Mouse (Mus musculus) CH12.LX (cell line): ENCODE measurements at regions not wholly inside any gene's neighbourhood (a gene's known extent, or its start where the extent isn't known, plus 50 kb on each side); places are given as distances from the start of the nearest gene placed in this dataset.

Experiments used
- DNase-seq: peaks from one replicate; pipeline ENCODE4 v3.0.0-alpha.2; 2013; ENCODE audit errors: extremely low read depth
- H3K27ac ChIP-seq: 2 replicates; pipeline ENCODE4 v1.5.1; 2012; ENCODE audit warnings: low read depth, mild to moderate bottlenecking, control low read depth, moderate library complexity; ENCODE audit not compliant: insufficient read depth
- H3K27me3 ChIP-seq: replicated peaks from 2 replicates; pipeline ENCODE3; 2012; ENCODE audit warnings: inconsistent platforms
- H3K36me3 ChIP-seq, 2 experiments: replicated peaks in 1 of 2; 2 replicates each; pipeline versions ENCODE3 to v1.6.1; 2012; ENCODE audit warnings: inconsistent platforms in 1 of 2, low read length in 1 of 2, mild to moderate bottlenecking in 1 of 2, mixed read lengths in 1 of 2, moderate library complexity in 1 of 2; ENCODE audit not compliant: control insufficient read depth in 1 of 2, insufficient read depth in 1 of 2
- H3K4me1 ChIP-seq, 2 experiments: 2 replicates each; pipeline ENCODE4 v1.6.1; 2012; ENCODE audit warnings: inconsistent platforms in 1 of 2, moderate library complexity in 1 of 2; ENCODE audit not compliant: insufficient read depth in 2 of 2, control insufficient read depth in 1 of 2
- H3K4me2 ChIP-seq: 2 replicates; pipeline ENCODE4 v1.6.1; 2012; ENCODE audit warnings: low read depth, mild to moderate bottlenecking, control low read depth; ENCODE audit not compliant: poor library complexity, insufficient read depth, severe bottlenecking
- H3K4me3 ChIP-seq, 3 experiments: fragments of 150-350 bp in 1 of 3; sonication (generic) in 1 of 3; replicated peaks in 1 of 3; 2 replicates each; pipeline versions ENCODE3 to v1.5.1; 2011 to 2012; ENCODE audit warnings: low read depth in 2 of 3, low read length in 2 of 3, mild to moderate bottlenecking in 2 of 3, moderate library complexity in 2 of 3, control low read depth in 1 of 3, improper control_type of control experiment in 1 of 3, inconsistent platforms in 1 of 3, mixed read lengths in 1 of 3; ENCODE audit not compliant: poor library complexity in 1 of 3
- H3K79me2 ChIP-seq: replicated peaks from 2 replicates; pipeline ENCODE4 v1.6.1; 2012; ENCODE audit warnings: mild to moderate bottlenecking, moderate library complexity; ENCODE audit not compliant: control insufficient read depth, poor library complexity, insufficient read depth, severe bottlenecking; ENCODE audit errors: extremely low read depth
- H3K9ac ChIP-seq: 2 replicates; pipeline ENCODE4 v1.6.1; 2012; ENCODE audit warnings: low read depth, mild to moderate bottlenecking, control low read depth, moderate library complexity; ENCODE audit not compliant: insufficient read depth
- H3K9me3 ChIP-seq: replicated peaks from 2 replicates; pipeline ENCODE3; 2012; ENCODE audit warnings: low read length, inconsistent platforms, mixed read lengths
- BHLHE40 ChIP-seq: IDR thresholded peaks from 2 replicates; pipeline ENCODE4 v1.6.1; 2011; ENCODE audit warnings: mild to moderate bottlenecking, low read depth, low read length, improper control_type of control experiment
- ELF1 ChIP-seq: IDR thresholded peaks from 2 replicates; pipeline ENCODE4 v1.6.1; 2014; ENCODE audit warnings: low read depth, mild to moderate bottlenecking, inconsistent platforms, low read length, improper control_type of control experiment
- EP300 ChIP-seq: IDR thresholded peaks from 2 replicates; pipeline ENCODE4 v1.6.1; 2011; ENCODE audit warnings: low read length, improper control_type of control experiment
- HCFC1 ChIP-seq: IDR thresholded peaks from 2 replicates; pipeline ENCODE4 v1.6.1; 2012; ENCODE audit warnings: low read depth, mild to moderate bottlenecking, inconsistent platforms, low read length, improper control_type of control experiment
- IRF4 ChIP-seq: IDR thresholded peaks from 2 replicates; pipeline ENCODE4 v1.6.1; 2014; ENCODE audit warnings: low read depth, mild to moderate bottlenecking, inconsistent platforms, low read length, improper control_type of control experiment
- JUN ChIP-seq: IDR thresholded peaks from 2 replicates; pipeline ENCODE4 v1.6.1; 2011; ENCODE audit warnings: low read depth, mild to moderate bottlenecking, low read length, improper control_type of control experiment, moderate library complexity; ENCODE audit not compliant: insufficient read depth
- KAT2A ChIP-seq: IDR thresholded peaks from 2 replicates; pipeline ENCODE4 v1.6.1; 2012; ENCODE audit warnings: low read length, improper control_type of control experiment, inconsistent platforms; ENCODE audit not compliant: insufficient replicate concordance
- MAFK ChIP-seq: IDR thresholded peaks from 2 replicates; pipeline ENCODE4 v1.6.1; 2011; ENCODE audit warnings: low read length, improper control_type of control experiment; ENCODE audit not compliant: insufficient replicate concordance
- MAX ChIP-seq: IDR thresholded peaks from 2 replicates; pipeline ENCODE4 v1.6.1; 2011; ENCODE audit warnings: low read length, improper control_type of control experiment
- MEF2A ChIP-seq: IDR thresholded peaks from 2 replicates; pipeline ENCODE4 v1.6.1; 2014; ENCODE audit warnings: low read depth, mild to moderate bottlenecking, inconsistent platforms, low read length, improper control_type of control experiment, borderline replicate concordance
- MXI1 ChIP-seq: IDR thresholded peaks from 2 replicates; pipeline ENCODE4 v1.6.1; 2011; ENCODE audit warnings: mild to moderate bottlenecking, low read depth, low read length, improper control_type of control experiment
- MYC ChIP-seq: IDR thresholded peaks from 2 replicates; pipeline ENCODE4 v1.6.1; 2011; ENCODE audit warnings: low read depth, mild to moderate bottlenecking, improper control_type of control experiment, low read length
- NELFE ChIP-seq: IDR thresholded peaks from 2 replicates; pipeline ENCODE4 v1.6.1; 2011; ENCODE audit warnings: low read depth, low read length, improper control_type of control experiment
- PAX5 ChIP-seq: IDR thresholded peaks from 2 replicates; pipeline ENCODE4 v1.6.1; 2012; ENCODE audit warnings: low read length, inconsistent platforms, mixed read lengths
- POLR2A ChIP-seq: IDR thresholded peaks from 2 replicates; pipeline ENCODE4 v1.6.1; 2011; ENCODE audit warnings: low read depth, mild to moderate bottlenecking, improper control_type of control experiment, low read length
- POLR2AphosphoS2 ChIP-seq: IDR thresholded peaks from 2 replicates; pipeline ENCODE4 v1.6.1; 2011; ENCODE audit warnings: low read depth, low read length, improper control_type of control experiment
- RCOR1 ChIP-seq: conservative IDR thresholded peaks from 2 replicates; pipeline ENCODE4 v1.6.1; 2012; ENCODE audit warnings: low read depth, mild to moderate bottlenecking, inconsistent platforms, low read length, improper control_type of control experiment
- SIN3A ChIP-seq: IDR thresholded peaks from 2 replicates; pipeline ENCODE4 v1.6.1; 2012; ENCODE audit warnings: low read length, improper control_type of control experiment, inconsistent platforms
- TBP ChIP-seq: conservative IDR thresholded peaks from 2 replicates; pipeline ENCODE4 v1.6.1; 2011; ENCODE audit warnings: low read depth, low read length, improper control_type of control experiment
- TCF12 ChIP-seq: IDR thresholded peaks from 2 replicates; pipeline ENCODE4 v1.6.1; 2014; ENCODE audit warnings: low read depth, mild to moderate bottlenecking, inconsistent platforms, low read length, improper control_type of control experiment
- UBTF ChIP-seq: IDR thresholded peaks from 2 replicates; pipeline ENCODE4 v1.6.1; 2012; ENCODE audit warnings: low read depth, mild to moderate bottlenecking, inconsistent platforms, low read length, improper control_type of control experiment, moderate library complexity
- USF1 ChIP-seq: IDR thresholded peaks from 2 replicates; pipeline ENCODE4 v1.6.1; 2014; ENCODE audit warnings: low read depth, mild to moderate bottlenecking, inconsistent platforms, low read length, improper control_type of control experiment
- ZKSCAN1 ChIP-seq: IDR thresholded peaks from 2 replicates; pipeline ENCODE4 v1.6.1; 2012; ENCODE audit warnings: low read depth, inconsistent platforms, low read length, improper control_type of control experiment, borderline replicate concordance
- ZMIZ1 ChIP-seq: IDR thresholded peaks from 2 replicates; pipeline ENCODE4 v1.6.1; 2012; ENCODE audit warnings: low read depth, mild to moderate bottlenecking, inconsistent platforms, low read length, improper control_type of control experiment
- dilution Hi-C: fragments of 300-500 bp; cut with MboI; formaldehyde crosslinking; loops from 2 replicates; pipeline ENCODE4 v1.14.3; 2020; ENCODE audit warnings: low sequenced_read_pairs; ENCODE audit not compliant: extremely low pct_unique_long_range_greater_than_20kb, extremely low pct_ligation_motif_present
- in situ Hi-C: fragments of 300-500 bp; cut with MboI; formaldehyde crosslinking; loops from 3 replicates; pipeline ENCODE4 v1.14.3; 2019; ENCODE audit warnings: low sequenced_read_pairs, low pct_ligation_motif_present, low pct_unique_long_range_greater_than_20kb, mixed read lengths

- dilution Hi-C loops (no loop called here), in situ Hi-C loops (no loop called here)
- TF ChIP-seq EP300 = no peak
- no peak for TF ChIP-seq ZMIZ1
- TF ChIP-seq JUN = no peak
- no peak for TF ChIP-seq POLR2A
- no peak for TF ChIP-seq POLR2AphosphoS2
- TF ChIP-seq MAFK = no peak
- no peak for TF ChIP-seq ELF1
- TF ChIP-seq SIN3A = no peak
- no peak for TF ChIP-seq IRF4
- Histone ChIP-seq H3K4me2 (no peak overlapping the region), H3K36me3 (no peaks in the 10 kb centered on the region), H3K4me3 (no peak overlapping the region), H3K79me2 (no peaks in the 10 kb centered on the region), H3K27ac (no peak overlapping the region), H3K4me1 (peaks cover 2 to 5% of the 10 kb centered on the region in 2 experiments; a peak in 3 of 4 replicates), H3K27me3 (no peaks in the 10 kb centered on the region), H3K9me3 (no peaks in the 10 kb centered on the region), H3K9ac (no peak overlapping the region)
- no peak for DNase-seq
Measured at GRCm38 (mm10) chr14:46706462-46706861, 53.9 kb upstream of the Cdkn3 start.

- no peaks in the 10 kb centered on the region for H3K36me3 ChIP-seq
- DNase-seq = no peak
- in situ Hi-C loops = no loop called here
- no peak for TF ChIP-seq RCOR1
- no peak for TF ChIP-seq MXI1
- TF ChIP-seq TBP = no peak
- TF ChIP-seq MAFK = no peak
- TF ChIP-seq ELF1 = no peak
- TF ChIP-seq USF1 = no peak
- TF ChIP-seq TCF12 = no peak
- TF ChIP-seq PAX5 = no peak
- TF ChIP-seq UBTF = no peak
- TF ChIP-seq HCFC1 = no peak
- TF ChIP-seq JUN = no peak
- no peak for TF ChIP-seq ZKSCAN1
- no peak for TF ChIP-seq MAX
- no peak for TF ChIP-seq NELFE
- no peak for TF ChIP-seq MEF2A
- no peak for TF ChIP-seq POLR2A
- TF ChIP-seq MYC = no peak
- no peak for TF ChIP-seq BHLHE40
- no peak for TF ChIP-seq KAT2A
- H3K4me1 ChIP-seq = peaks cover 0 to 5% of the 10 kb centered on the region in 2 experiments; a peak in 1 of 4 replicates
- H3K27me3 ChIP-seq = no peaks in the 10 kb centered on the region
- H3K9ac ChIP-seq = no peak overlapping the region
- H3K27ac ChIP-seq = no peak overlapping the region
- H3K4me3 ChIP-seq = no peak overlapping the region
- H3K9me3 ChIP-seq = no peaks in the 10 kb centered on the region
- H3K4me2 ChIP-seq = no peak overlapping the region
- H3K79me2 ChIP-seq = no peaks in the 10 kb centered on the region
- dilution Hi-C loops = no loop called here
Measured at GRCm38 (mm10) chr14:46704316-46704751, 56.0 kb upstream of the Cdkn3 start.
